Mouse (Mus musculus): ENCODE data around the gene Itch.
A peak's percentile ranks its signal among the peaks of the same experiment; 100 is the strongest.

The Itch gene

GRCm38 (mm10) chr2:155242296-155242855, 109.1 kb downstream of the Itch start:
- Histone ChIP-seq H3K36me3 (ENCODE audit: control insufficient read depth, insufficient read depth, low read length, poor library complexity, severe bottlenecking) (peaks cover 3% of the 10 kb centered on the region), H3K27me3 (ENCODE audit: control insufficient read depth, insufficient read depth, low read length, poor library complexity, severe bottlenecking) (no peaks in the 10 kb centered on the region)
- no peak for DNase-seq (ENCODE audit: low read depth, low spot score)

- peaks cover 18% of the 10 kb centered on the region for H3K36me3 ChIP-seq (ENCODE audit: control insufficient read depth, insufficient read depth, low read length, poor library complexity, severe bottlenecking)
- H3K27me3 ChIP-seq (ENCODE audit: control insufficient read depth, insufficient read depth, low read length, poor library complexity, severe bottlenecking): no peaks in the 10 kb centered on the region
- DNase-seq (ENCODE audit: low read depth, low spot score): no peak
These were observed 112.9 kb downstream of the Itch start for GRCm38 (mm10) chr2:155246231-155246630.

GRCm38 (mm10) chr2:155248206-155248605, 114.9 kb downstream of the Itch start:
- Histone ChIP-seq H3K36me3 (ENCODE audit: control insufficient read depth, insufficient read depth, low read length, poor library complexity, severe bottlenecking) (peaks cover 18% of the 10 kb centered on the region), H3K27me3 (ENCODE audit: control insufficient read depth, insufficient read depth, low read length, poor library complexity, severe bottlenecking) (no peaks in the 10 kb centered on the region)
- no peak for DNase-seq (ENCODE audit: low read depth, low spot score)

GRCm38 (mm10) chr2:155248718-155249117, 115.4 kb downstream of the Itch start:
- no peaks in the 10 kb centered on the region for H3K27me3 ChIP-seq (ENCODE audit: control insufficient read depth, insufficient read depth, low read length, poor library complexity, severe bottlenecking)
- peak; percentile 10 for DNase-seq (ENCODE audit: low read depth, low spot score)
- peaks cover 18% of the 10 kb centered on the region for H3K36me3 ChIP-seq (ENCODE audit: control insufficient read depth, insufficient read depth, low read length, poor library complexity, severe bottlenecking)

GRCm38 (mm10) chr2:155249588-155249987, 116.3 kb downstream of the Itch start:
- Histone ChIP-seq H3K36me3 (ENCODE audit: control insufficient read depth, insufficient read depth, low read length, poor library complexity, severe bottlenecking) (peaks cover 17% of the 10 kb centered on the region), H3K27me3 (ENCODE audit: control insufficient read depth, insufficient read depth, low read length, poor library complexity, severe bottlenecking) (no peaks in the 10 kb centered on the region)
- DNase-seq (ENCODE audit: low read depth, low spot score): no peak

- no peak for DNase-seq (ENCODE audit: low read depth, low spot score)
- Histone ChIP-seq H3K27me3 (ENCODE audit: control insufficient read depth, insufficient read depth, low read length, poor library complexity, severe bottlenecking) (no peaks in the 10 kb centered on the region), H3K36me3 (ENCODE audit: control insufficient read depth, insufficient read depth, low read length, poor library complexity, severe bottlenecking) (no peaks in the 10 kb centered on the region)
These were observed 132.2 kb downstream of the Itch start for GRCm38 (mm10) chr2:155265526-155265925.

GRCm38 (mm10) chr2:155266896-155267295, 133.6 kb downstream of the Itch start:
- DNase-seq (ENCODE audit: low read depth, low spot score): no peak
- Histone ChIP-seq H3K27me3 (ENCODE audit: control insufficient read depth, insufficient read depth, low read length, poor library complexity, severe bottlenecking) (no peaks in the 10 kb centered on the region), H3K36me3 (ENCODE audit: control insufficient read depth, insufficient read depth, low read length, poor library complexity, severe bottlenecking) (no peaks in the 10 kb centered on the region)

GRCm38 (mm10) chr2:155271957-155272356, 138.6 kb downstream of the Itch start:
- no peaks in the 10 kb centered on the region for H3K36me3 ChIP-seq (ENCODE audit: control insufficient read depth, insufficient read depth, low read length, poor library complexity, severe bottlenecking)
- peak; percentile 41 for DNase-seq (ENCODE audit: low read depth, low spot score)

GRCm38 (mm10) chr2:155272396-155273170, 139.3 kb downstream of the Itch start:
- Histone ChIP-seq H3K27me3 (ENCODE audit: control insufficient read depth, insufficient read depth, low read length, poor library complexity, severe bottlenecking) (no peaks in the 10 kb centered on the region), H3K36me3 (ENCODE audit: control insufficient read depth, insufficient read depth, low read length, poor library complexity, severe bottlenecking) (no peaks in the 10 kb centered on the region)
- DNase-seq (ENCODE audit: low read depth, low spot score): no peak

More at GRCm38 (mm10) chr2:155271957-155272356, 138.6 kb downstream of the Itch start:
- no peaks in the 10 kb centered on the region for H3K27me3 ChIP-seq (ENCODE audit: control insufficient read depth, insufficient read depth, low read length, poor library complexity, severe bottlenecking)

- H3K27me3 ChIP-seq (ENCODE audit: control insufficient read depth, insufficient read depth, low read length, poor library complexity, severe bottlenecking): no peaks in the 10 kb centered on the region
- no peak for DNase-seq (ENCODE audit: low read depth, low spot score)
These were observed 140.3 kb downstream of the Itch start for GRCm38 (mm10) chr2:155273603-155274002.

GRCm38 (mm10) chr2:155276195-155276594, 142.9 kb downstream of the Itch start, which contains the start of gene Map1lc3a:
Map1lc3a (plus strand) TSS chr2:155276297.
- peak; percentile 97 for DNase-seq (ENCODE audit: low read depth, low spot score)
- Histone ChIP-seq H3K27me3 (ENCODE audit: control insufficient read depth, insufficient read depth, low read length, poor library complexity, severe bottlenecking) (no peaks in the 10 kb centered on the region), H3K36me3 (ENCODE audit: control insufficient read depth, insufficient read depth, low read length, poor library complexity, severe bottlenecking) (no peaks in the 10 kb centered on the region)

More at GRCm38 (mm10) chr2:155273603-155274002, 140.3 kb downstream of the Itch start:
- H3K36me3 ChIP-seq (ENCODE audit: control insufficient read depth, insufficient read depth, low read length, poor library complexity, severe bottlenecking): no peaks in the 10 kb centered on the region

All from splenic B cell, adult 2 months (primary cell).